Mouse (Mus musculus) embryonic facial prominence, embryonic 13.5 days (tissue): ENCODE data around the gene A930018P22Rik. TPM values are rescaled to one million over a fixed set of nuclear protein-coding genes. Genes with fewer than 3 reads are reported as not detected.

Source experiments
- ATAC-seq: fragments of 200-750 bp; cut with Nextera tagmentation; 2 replicates; pipeline ENCODE4 v1.8.0; 2017; ENCODE audit warnings: low read depth; ENCODE audit not compliant: insufficient number of reproducible peaks, insufficient read depth, low FRiP score, low TSS enrichment
- H3K27ac ChIP-seq: fragments of 300-500 bp; sonication (generic); 2 replicates; pipeline ENCODE4 v1.5.1; 2015; ENCODE audit warnings: moderate library complexity, mild to moderate bottlenecking, inconsistent platforms
- H3K27me3 ChIP-seq: fragments of 300-500 bp; sonication (generic); 2 replicates; pipeline ENCODE4 v1.6.1; 2015; ENCODE audit warnings: mild to moderate bottlenecking, inconsistent platforms
- H3K36me3 ChIP-seq: fragments of 300-500 bp; sonication (generic); 2 replicates; pipeline ENCODE4 v1.6.1; 2015; ENCODE audit warnings: mild to moderate bottlenecking, inconsistent platforms
- H3K4me1 ChIP-seq: fragments of 300-500 bp; sonication (generic); 2 replicates; pipeline ENCODE4 v1.6.1; 2015; ENCODE audit warnings: inconsistent platforms
- H3K4me2 ChIP-seq: fragments of 300-500 bp; sonication (generic); 2 replicates; pipeline ENCODE4 v1.6.1; 2015; ENCODE audit warnings: moderate library complexity, mild to moderate bottlenecking, inconsistent platforms
- H3K4me3 ChIP-seq: fragments of 300-500 bp; sonication (generic); 2 replicates; pipeline ENCODE4 v1.5.1; 2015; ENCODE audit warnings: mild to moderate bottlenecking, inconsistent platforms
- H3K9ac ChIP-seq: fragments of 300-500 bp; sonication (generic); 2 replicates; pipeline ENCODE4 v1.6.1; 2015; ENCODE audit warnings: mild to moderate bottlenecking, inconsistent platforms
- H3K9me3 ChIP-seq: fragments of 300-500 bp; sonication (generic); 2 replicates; pipeline ENCODE4 v1.6.1; 2016; ENCODE audit warnings: inconsistent platforms
- WGBS: fragments of 180-500 bp; shearing (Covaris S2); methylation state at CpG from one replicate; pipeline ENCODE4 v1.1.7; 2015; ENCODE audit warnings: mixed read lengths; 5-methylcytosine and 5-hydroxymethylcytosine counted together
- polyA plus RNA-seq: library from polyadenylated mRNA; unstranded; fragments of >200 nt; fragmentation: Nextera tagmentation; extraction: Ambion mirVana; gene quantifications from 2 replicates; pipeline ENCODE4 v1.2.1, GENCODE M21; 2015

A930018P22Rik gene
- polyA plus RNA-seq, 1 experiment from 2014 or later, result not detected

DNA sequence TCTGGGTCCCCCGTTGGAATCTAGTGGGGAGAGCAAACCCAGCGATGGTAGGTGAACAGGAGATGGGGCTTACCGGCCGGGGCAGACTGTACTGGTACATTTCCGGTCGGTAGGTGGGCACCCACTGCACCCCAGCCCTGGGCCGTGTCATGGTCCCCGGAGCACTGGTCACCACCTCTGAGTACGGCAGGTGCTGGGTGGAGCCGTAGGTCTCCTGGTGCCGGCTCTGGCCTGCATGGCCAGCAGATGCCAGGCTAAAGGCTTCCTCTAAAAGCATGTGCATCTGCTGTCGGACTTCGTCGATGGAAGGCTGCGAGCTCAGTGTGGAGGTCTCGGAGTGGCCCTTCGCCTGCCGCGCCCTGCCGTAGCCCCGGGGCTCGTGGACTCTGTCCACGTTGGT lies 45.2 kb downstream of the A930018P22Rik start:
- no peak for ATAC-seq
- 93% methylated on average over 23 of the region's 23 CpGs for WGBS
- Histone ChIP-seq H3K36me3 (no peaks in the 10 kb centered on the region), H3K9ac (no peak overlapping the region), H3K27me3 (no peaks in the 10 kb centered on the region), H3K4me1 (0 out of 2 replicates have a peak, but pooled peaks cover 3% of the 10 kb centered on the region), H3K4me2 (no peak overlapping the region), H3K4me3 (no peak overlapping the region), H3K27ac (no peak overlapping the region), H3K9me3 (no peaks in the 10 kb centered on the region)

DNA sequence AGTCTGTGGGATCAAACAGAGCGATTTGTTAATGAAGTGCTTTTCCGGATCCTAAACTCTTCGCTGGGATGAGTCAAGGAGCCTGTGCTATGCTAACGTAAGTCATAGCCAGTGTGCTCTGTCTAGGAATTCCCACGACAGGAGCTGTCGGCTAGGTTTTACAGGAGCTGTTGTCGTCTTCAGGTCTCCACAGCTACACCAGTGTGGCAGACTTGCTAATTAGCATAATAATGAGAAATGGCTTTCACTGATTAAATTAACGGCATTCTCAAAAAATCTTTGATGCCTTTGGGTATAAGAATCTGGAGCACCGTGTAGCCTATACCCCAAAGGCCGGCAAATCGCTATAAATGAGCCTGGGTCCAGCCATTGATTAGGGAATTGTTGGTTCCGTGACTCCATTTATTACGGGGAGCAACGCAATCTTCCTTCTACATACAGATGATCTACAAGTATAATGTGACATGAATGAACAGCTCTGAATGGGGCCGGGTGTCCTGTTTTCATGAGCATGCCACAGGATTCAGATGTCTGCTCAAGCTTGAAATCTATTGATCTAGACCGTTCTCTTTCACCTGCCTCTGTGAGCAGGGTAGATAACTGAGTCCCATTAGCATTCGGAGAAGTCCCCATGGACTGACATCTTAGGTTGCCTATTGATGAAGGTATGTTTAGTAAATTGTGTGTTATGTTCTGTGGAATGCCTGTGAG lies 45.8 kb downstream of the A930018P22Rik start:
- no peaks in the 10 kb centered on the region for H3K9me3 ChIP-seq
- H3K4me3 ChIP-seq, result no peak overlapping the region
- no peak overlapping the region for H3K9ac ChIP-seq
- H3K36me3 ChIP-seq, result no peaks in the 10 kb centered on the region
- ATAC-seq, result no peak
- H3K27ac ChIP-seq, result no peak overlapping the region
- 0 out of 2 replicates have a peak, but pooled peaks cover 3% of the 10 kb centered on the region for H3K4me1 ChIP-seq
- 87% methylated on average over 17 of the region's 17 CpGs for WGBS
- no peaks in the 10 kb centered on the region for H3K27me3 ChIP-seq
- no peak overlapping the region for H3K4me2 ChIP-seq

DNA sequence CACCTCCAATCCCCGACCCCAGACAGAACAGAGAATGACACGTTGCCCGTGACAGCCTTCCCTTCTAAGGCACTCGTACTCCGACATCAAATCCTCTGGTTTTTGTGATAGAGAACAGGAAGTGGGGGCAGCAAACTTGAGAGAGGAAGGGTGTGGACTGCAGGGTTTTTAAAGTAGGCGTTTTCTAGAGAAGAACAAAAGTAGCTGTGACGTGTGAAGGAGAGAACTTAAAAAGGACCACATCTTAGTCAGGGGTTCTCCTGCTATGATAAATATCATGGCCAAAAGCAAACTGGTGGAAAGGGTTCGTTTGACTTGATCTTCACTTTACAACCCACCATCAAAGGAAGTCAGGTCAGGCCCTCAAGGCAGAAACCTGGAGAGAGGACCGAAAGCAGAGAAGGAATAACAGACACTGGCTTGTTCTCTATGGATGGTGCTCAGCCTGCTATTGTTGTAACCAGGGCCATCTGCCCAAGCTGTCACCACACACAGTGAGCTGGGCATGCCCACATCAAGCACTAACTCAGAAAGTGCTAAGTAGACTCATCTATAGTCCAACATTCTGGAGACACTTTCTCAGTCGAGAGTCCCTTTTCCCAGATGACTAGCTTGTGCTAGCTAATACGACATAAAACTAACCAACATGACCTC lies 50.3 kb downstream of the A930018P22Rik start:
- Histone ChIP-seq H3K4me3 (no peak overlapping the region), H3K27ac (no peak overlapping the region), H3K36me3 (no peaks in the 10 kb centered on the region), H3K4me1 (peaks cover 26% of the 10 kb centered on the region), H3K9ac (no peak overlapping the region), H3K4me2 (no peak overlapping the region), H3K9me3 (no peaks in the 10 kb centered on the region), H3K27me3 (no peaks in the 10 kb centered on the region)
- no peak for ATAC-seq
- 50% methylated on average over 11 of the region's 11 CpGs for WGBS

DNA sequence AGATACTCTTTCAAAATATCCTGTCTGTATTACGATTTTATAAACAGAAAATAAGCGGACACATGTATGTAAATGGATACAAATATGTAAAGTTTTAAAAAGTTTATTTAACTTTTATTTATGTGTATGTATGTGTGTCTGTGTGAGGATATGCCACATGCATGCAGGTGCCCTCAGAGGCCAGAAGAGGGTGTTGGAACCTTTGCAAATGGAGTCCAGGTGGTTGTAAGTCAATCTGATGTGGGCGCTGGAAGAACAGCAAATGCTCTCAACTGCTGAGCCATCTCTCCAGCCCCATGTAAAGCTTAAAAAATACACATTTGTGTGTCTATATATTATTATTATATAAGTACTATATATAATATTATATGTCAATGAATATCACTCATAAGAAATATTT lies 50.9 kb downstream of the A930018P22Rik start:
- no peak overlapping the region for H3K27ac ChIP-seq
- H3K4me2 ChIP-seq, result no peak overlapping the region
- H3K9ac ChIP-seq, result no peak overlapping the region
- no peaks in the 10 kb centered on the region for H3K9me3 ChIP-seq
- WGBS, result 85% methylated on average over 3 of the region's 3 CpGs
- no peaks in the 10 kb centered on the region for H3K27me3 ChIP-seq
- ATAC-seq, result no peak
- H3K4me3 ChIP-seq, result no peak overlapping the region
- H3K36me3 ChIP-seq, result no peaks in the 10 kb centered on the region
- H3K4me1 ChIP-seq, result peaks cover 28% of the 10 kb centered on the region

Other genes starting within 250 kb of the A930018P22Rik start
- 13.0 and 14.0 TPM in 2 replicates for gene Lmo2, start 164.8 kb upstream of the A930018P22Rik start, polyA plus RNA-seq
- gene Fbxo3, start 95.0 kb upstream of the A930018P22Rik start, polyA plus RNA-seq, result 54.3 and 61.1 TPM in 2 replicates
- 2.9 and 3.1 TPM in 2 replicates for gene 4931422A03Rik, start 94.4 kb upstream of the A930018P22Rik start, polyA plus RNA-seq
- 0.13 TPM in 1 of 2 replicates, not detected in the other for gene Gm10912, start 56.9 kb upstream of the A930018P22Rik start, polyA plus RNA-seq
- not detected in 2 replicates for gene Gm10799, start 54.2 kb upstream of the A930018P22Rik start, polyA plus RNA-seq
- 5.0 and 8.1 TPM in 2 replicates for gene Cd59b, start 52.9 kb upstream of the A930018P22Rik start, polyA plus RNA-seq
- gene Cd59a, start 27.0 kb upstream of the A930018P22Rik start, polyA plus RNA-seq, result 24.1 and 26.1 TPM in 2 replicates